Mouse (Mus musculus): Measurements from ENCODE around the gene Prmt3.

Gene Prmt3

GRCm38 (mm10) chr7:49778114-49778901, at the start of gene Prmt3:
Gene Prmt3 (plus strand): TSS chr7:49778346.
- peak; percentile 98 for DNase-seq (ENCODE audit: low spot score)

- no peak for DNase-seq (ENCODE audit: low spot score)
These were observed 43.8 kb upstream of the Prmt3 start for GRCm38 (mm10) chr7:49734342-49734741.

GRCm38 (mm10) chr7:49739448-49739847, 38.7 kb upstream of the Prmt3 start:
- no peak for DNase-seq (ENCODE audit: low spot score)

- peak; percentile 45 for DNase-seq (ENCODE audit: low spot score)
These were observed 36.7 kb upstream of the Prmt3 start for GRCm38 (mm10) chr7:49741474-49741873.

- DNase-seq (ENCODE audit: low spot score), result no peak
These were observed 36.2 kb upstream of the Prmt3 start for GRCm38 (mm10) chr7:49741923-49742322.

- peak; percentile 84 for DNase-seq (ENCODE audit: low spot score)
These were observed 27.0 kb upstream of the Prmt3 start for GRCm38 (mm10) chr7:49751148-49751547.

GRCm38 (mm10) chr7:49752730-49753506, 25.2 kb upstream of the Prmt3 start:
- peak; percentile 84 for DNase-seq (ENCODE audit: low spot score)

GRCm38 (mm10) chr7:49754767-49755166, 23.4 kb upstream of the Prmt3 start:
- DNase-seq (ENCODE audit: low spot score), result peak; percentile 85

- DNase-seq (ENCODE audit: low spot score), result peak; percentile 45
These were observed 19.1 kb upstream of the Prmt3 start, which contains the start of gene Htatip2 for GRCm38 (mm10) chr7:49758934-49759571. Gene Htatip2 (plus strand): TSS chr7:49759115.

- DNase-seq (ENCODE audit: low spot score), result no peak
These were observed 15.5 kb upstream of the Prmt3 start for GRCm38 (mm10) chr7:49762605-49763004.

GRCm38 (mm10) chr7:49764011-49764716, 14.0 kb upstream of the Prmt3 start:
- DNase-seq (ENCODE audit: low spot score), result peak; percentile 37

GRCm38 (mm10) chr7:49766166-49766565, 12.0 kb upstream of the Prmt3 start:
- no peak for DNase-seq (ENCODE audit: low spot score)

- DNase-seq (ENCODE audit: low spot score), result no peak
These were observed 9.6 kb upstream of the Prmt3 start for GRCm38 (mm10) chr7:49768509-49768908.

GRCm38 (mm10) chr7:49774396-49774795, 3.8 kb upstream of the Prmt3 start:
- DNase-seq (ENCODE audit: low spot score), result no peak

GRCm38 (mm10) chr7:49777585-49777984, 561 bp upstream of the Prmt3 start:
- no peak for DNase-seq (ENCODE audit: low spot score)

GRCm38 (mm10) chr7:49778904-49779615, 914 bp downstream of the Prmt3 start:
- no peak for DNase-seq (ENCODE audit: low spot score)

- no peak for DNase-seq (ENCODE audit: low spot score)
These were observed 4.9 kb downstream of the Prmt3 start for GRCm38 (mm10) chr7:49783017-49783416.

GRCm38 (mm10) chr7:49785141-49785540, 7.0 kb downstream of the Prmt3 start:
- DNase-seq (ENCODE audit: low spot score), result no peak

GRCm38 (mm10) chr7:49786618-49787382, 8.7 kb downstream of the Prmt3 start:
- peak; percentile 75 for DNase-seq (ENCODE audit: low spot score)

- DNase-seq (ENCODE audit: low spot score), result no peak
These were observed 9.2 kb downstream of the Prmt3 start for GRCm38 (mm10) chr7:49787383-49787645.

- no peak for DNase-seq (ENCODE audit: low spot score)
These were observed 16.2 kb downstream of the Prmt3 start for GRCm38 (mm10) chr7:49794304-49794703.
